Mouse (Mus musculus) natural killer cell, adult 2 months (primary cell): ENCODE results near the gene Fubp3.
A peak's percentile ranks its signal among the peaks of the same experiment; 100 is the strongest.
"Not testable (repeated sequence)": the region's sequence is repeated elsewhere in the genome, so short reads cannot be mapped to it uniquely, and the experiment has no call there.

Source experiments
- DNase-seq, 2 experiments: peaks; one replicate each; pipeline ENCODE4 v3.0.0; 2022; ENCODE audit warnings: low spot score in 2 of 2

Gene Fubp3

DNA sequence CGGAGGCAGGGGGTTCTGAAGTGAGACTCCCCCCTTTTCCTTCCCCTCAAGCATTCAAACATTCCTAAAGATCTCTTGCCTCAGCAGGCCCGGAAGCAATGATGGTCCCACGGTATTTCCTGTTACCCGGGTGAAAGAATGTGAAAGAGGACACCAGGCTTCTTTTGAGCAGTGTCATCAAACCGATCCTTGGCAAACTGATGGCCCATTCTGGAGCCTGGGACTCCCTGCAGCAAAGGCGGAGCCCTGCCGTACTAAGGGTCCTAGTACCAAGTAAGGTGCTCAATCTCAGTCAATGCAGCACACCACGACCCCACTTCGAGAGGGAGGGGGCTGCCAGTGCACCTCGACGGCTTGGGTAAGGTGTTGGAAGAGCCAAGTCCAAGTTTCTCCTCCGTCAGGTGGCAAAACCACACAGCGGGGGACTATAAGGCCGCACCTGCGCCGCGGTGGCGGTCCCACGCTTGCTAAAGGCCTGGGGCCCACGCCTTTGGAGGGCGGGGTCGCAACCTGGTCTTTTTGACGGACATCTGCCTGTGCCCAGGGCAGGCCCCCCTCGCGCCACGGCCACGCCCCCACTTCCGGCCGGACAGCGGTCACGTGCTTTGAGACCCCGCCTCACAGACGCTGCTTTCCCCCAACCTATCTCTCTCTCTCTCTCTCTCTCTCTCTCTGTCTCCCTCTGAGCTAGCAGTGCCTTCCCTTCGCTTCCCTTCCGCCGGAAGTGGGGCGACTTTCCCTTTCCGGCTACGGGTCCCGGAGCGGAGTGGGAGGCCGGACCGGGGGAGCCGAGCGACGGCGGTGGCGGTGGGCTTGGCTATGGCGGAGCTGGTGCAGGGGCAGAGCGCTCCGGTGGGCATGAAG is at the start of gene Fubp3:
Gene Fubp3, plus strand, starts transcription at position 601 of the 864 bp plus-strand sequence.
- DNase-seq, result peak; percentile 58 to 70

- no peak for DNase-seq
Observed at GRCm38 (mm10) chr2:31524641-31525040, 47.8 kb upstream of the Fubp3 start.

GRCm38 (mm10) chr2:31525778-31526177 is 46.7 kb upstream of the Fubp3 start:
- DNase-seq, result no peak

DNA sequence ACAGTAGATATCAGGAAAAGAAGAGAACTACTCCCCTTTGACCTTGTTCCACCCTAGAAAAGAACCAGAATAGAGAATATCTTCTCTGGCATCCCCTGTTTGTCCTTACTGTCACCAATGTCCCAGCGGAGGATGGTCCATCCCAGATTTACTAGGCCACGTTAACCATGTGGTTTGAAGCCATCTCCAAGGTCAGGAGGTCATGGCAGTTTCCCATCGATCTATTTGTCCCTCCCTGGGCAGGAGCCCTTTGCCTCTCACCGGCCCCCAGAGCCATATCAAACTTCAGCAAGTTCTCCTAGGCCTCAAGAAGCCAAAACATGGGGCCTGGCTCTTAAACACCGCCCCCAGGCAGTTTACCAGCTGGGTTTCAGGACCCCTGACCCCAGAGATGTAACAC is 42.2 kb upstream of the Fubp3 start:
- DNase-seq, result no peak

DNA sequence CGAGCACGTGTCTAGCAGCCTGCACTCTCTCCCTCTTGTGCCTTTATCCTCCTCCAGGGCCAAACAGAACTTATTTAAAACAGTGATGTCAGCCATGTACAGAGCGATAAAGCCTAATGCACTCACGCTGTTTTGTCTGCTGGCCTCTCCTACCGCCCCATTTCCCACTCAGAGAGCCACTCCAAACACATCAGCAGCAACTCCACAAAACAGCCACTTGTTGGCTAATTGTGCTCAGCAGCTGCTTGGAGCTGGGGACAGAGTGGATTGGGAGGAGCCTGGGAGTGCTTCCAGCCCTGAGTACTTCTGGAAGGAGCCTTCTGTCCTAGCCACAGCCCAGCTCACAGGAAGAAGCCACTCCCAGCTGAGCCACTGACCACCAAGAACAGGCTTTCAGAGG is 35.4 kb upstream of the Fubp3 start:
- no peak for DNase-seq

DNA sequence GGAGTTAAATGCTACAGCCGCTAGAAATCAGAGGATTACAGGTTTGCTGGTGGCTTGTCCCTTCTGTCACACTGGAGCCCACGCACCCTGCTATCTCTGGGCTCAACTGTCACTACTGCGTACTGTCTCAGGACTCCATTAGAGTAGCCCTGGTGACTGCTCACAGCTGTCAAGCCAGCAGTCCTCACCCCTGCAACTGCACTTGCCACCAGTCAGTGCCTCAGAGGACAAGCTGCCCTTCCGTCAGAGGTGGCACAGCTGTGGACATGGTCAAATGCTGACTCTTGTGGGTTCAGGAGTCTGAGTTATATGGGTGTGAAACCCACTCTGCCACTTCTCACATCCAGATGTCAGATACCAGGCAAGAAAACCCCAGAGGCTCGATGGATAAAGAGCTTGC is 33.7 kb upstream of the Fubp3 start:
- DNase-seq, result no peak

- DNase-seq, result no peak
Observed at GRCm38 (mm10) chr2:31541581-31541980, 30.9 kb upstream of the Fubp3 start.

DNA sequence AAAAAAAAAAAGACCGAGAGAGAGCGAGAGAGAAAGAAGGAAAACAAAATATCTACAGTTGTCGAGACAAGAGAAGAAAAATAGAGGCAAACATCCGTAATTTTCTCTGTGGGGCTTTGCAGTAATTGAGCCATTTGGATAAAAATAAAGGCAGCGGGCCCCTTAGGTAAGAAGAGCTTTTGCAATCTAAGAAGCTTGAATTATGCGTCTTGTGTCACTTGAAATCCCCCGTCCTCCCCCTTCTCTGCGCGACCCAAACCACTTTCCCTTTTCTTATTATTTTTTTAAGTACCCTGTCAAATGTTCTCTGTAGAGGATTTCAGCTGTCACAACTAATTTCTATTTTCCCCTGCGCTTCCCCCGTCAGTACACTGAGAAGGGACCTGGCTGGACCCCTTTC is 24.7 kb upstream of the Fubp3 start:
- no peak for DNase-seq

DNA sequence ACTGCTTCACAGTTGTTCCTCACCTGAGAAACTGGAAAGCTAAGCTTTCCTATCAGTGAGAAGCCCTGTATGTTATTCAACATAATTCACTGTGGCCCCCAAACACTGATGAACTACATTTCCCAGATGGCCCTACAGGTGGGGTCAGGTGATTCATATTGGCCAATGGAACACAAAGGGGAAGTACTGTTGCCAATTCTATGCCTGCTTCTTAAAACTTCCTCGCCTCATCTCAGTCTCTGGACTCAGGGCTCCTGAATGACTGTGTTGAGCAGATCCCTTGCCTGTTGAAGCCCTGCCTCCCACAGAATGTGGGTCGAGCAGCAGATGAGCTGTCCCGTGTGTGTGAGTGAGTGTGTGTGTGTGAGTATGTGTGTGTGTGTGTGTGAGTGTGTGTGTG is 21.9 kb upstream of the Fubp3 start:
- DNase-seq, result no peak

DNA sequence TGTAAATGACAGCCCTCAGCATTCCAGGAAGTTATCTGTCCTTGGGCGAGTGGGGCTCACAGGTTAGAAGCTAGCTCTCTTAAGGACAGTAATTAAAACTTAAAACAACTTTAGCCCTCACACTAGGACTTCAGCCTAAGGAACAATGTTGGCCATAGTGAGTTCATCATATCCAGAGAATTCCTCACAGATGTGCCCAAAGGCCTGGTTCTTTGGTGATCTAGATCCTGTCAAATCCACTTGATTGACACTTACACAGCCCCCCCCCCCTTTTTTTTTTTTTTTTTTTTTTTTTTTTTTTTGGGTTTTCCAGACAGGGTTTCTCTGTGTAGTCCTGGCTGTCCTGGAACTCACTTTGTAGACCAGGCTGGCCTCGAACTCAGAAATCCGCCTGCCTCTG is 21.1 kb upstream of the Fubp3 start:
- DNase-seq, result not testable (repeated sequence)

DNA sequence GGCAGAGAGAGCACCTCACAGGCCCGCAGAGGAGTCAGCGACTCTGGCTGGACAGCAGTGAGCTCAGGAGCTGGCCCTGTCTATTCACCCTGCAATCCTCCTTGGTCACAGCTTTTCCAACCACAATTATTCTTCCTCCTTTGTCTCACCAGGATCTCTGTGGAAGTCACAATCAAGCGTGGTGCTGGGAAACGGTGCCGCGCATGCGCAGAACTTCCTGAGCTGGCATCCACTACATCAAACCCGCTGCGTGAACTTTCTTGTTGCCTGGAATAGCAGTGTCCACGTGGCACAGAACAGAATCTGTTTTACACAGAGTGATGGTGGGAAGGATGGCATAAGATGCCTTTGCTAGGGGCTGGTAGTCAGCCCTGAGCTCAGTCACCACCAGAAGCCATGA is 20.5 kb upstream of the Fubp3 start:
- no peak for DNase-seq

GRCm38 (mm10) chr2:31554619-31555018 is 17.8 kb upstream of the Fubp3 start:
- DNase-seq, result no peak

DNA sequence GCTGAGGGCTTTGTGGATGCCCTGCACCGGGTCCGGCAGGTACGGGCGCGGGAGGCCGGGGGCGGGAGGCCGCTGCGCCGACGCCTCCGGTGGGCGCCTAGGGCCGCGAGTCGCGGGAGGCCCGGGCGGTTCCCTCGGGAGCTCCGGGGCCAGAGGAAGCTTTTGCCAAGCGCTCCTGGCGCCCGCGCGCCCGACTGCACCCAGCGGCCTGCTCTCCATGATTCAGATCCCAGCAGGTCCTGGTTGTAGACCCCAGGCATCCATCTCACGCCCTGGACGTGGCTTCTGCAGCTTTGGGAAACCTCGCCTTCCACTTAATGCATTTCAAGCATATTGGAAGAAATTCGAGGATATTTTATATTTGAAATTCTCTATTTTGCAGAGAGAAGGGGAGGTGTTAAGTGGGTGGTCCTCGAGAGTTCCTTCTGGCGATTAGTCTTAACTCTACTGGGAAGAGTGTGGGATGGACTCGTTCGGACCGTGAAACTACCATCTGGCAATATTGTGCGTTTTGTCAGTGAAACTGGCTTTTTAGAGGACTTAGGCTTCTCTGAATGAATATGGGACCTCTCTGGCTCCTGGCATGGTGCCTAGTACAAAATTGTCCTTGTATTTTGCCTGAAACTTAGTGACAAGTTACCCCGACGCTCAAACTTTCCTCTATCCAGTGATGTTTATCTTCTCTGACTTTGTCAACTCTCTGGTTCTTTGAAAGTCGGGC is 624 bp downstream of the Fubp3 start:
- DNase-seq, result no peak

- no peak for DNase-seq
Observed at GRCm38 (mm10) chr2:31581617-31582016, 9.2 kb downstream of the Fubp3 start.

DNA sequence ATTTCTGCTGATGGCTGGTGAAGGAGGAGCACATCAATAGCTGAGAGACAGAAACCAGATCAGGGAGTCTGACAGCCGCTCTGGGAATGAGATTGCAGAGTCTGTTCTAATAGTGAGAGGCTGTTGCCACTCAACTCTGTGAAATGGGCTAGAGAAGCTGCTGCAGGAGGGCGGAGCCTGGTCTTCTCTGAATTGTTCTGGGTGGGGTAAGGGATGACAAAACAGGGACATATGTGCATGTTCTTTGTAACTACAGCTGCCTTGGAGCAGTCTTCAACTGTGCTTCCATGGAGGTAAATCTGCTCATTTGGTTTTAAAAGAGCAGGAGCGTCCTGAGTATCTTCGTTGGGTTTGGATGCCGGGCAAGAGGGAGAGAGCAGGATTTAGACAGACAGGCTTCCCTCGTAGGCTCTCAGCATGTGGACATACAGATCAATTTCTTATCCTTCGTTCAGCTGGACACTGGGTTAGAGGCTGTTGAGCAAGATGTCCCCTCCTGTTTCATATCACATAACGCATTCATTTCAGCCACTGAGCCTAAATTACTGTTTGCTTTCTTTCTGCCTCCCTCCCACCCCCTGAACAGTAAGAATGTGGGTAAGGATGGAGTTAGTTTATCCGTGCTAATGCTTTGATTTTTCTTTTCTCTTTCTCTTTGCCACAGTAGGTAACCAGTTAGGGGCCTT is 19.5 kb downstream of the Fubp3 start:
- no peak for DNase-seq

- DNase-seq, result no peak
Observed at GRCm38 (mm10) chr2:31607555-31607954, 35.1 kb downstream of the Fubp3 start.

DNA sequence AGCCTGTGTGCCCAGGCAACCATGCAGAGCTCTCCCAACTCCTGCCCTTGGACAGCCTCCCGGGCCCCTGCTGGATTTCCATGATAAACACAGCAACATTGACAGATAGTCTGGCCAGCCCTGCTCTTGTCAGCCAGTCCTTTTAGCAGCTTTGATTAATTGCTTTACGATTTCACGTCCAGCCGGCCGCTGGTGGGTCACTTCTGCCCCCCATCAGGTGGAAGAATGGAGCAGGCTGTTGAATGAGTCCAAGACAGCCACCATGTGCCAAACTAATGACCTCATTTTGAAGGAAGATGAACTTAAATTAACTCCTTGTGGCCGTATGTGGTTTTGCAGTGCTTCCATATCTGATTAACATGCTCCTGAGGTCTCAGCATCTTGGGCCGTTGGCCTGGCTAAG is 37.4 kb downstream of the Fubp3 start:
- no peak for DNase-seq

- DNase-seq, result no peak
Observed at GRCm38 (mm10) chr2:31610922-31611321, 38.5 kb downstream of the Fubp3 start.

GRCm38 (mm10) chr2:31611400-31611799 is 38.9 kb downstream of the Fubp3 start:
- no peak for DNase-seq

DNA sequence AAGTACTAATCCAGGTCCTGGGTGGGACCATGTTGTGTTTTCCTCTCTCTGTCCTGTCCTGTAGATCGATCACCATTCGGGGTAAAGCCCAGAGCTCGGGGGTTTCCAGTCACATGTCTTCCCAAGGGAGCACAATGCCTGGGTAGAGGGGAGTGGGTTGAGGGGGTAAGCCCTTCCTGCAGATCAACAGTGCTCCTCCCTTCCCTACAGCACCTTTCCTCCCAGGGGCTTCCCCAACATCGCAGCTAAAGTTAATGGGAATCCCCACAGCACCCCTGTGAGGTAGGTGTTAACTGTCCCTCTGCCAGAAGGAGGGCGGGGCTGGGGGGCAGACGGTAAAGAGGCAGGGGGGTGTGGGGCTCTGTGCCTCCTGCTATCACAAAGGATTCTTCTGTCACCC is 40.2 kb downstream of the Fubp3 start:
- DNase-seq, result no peak

DNA sequence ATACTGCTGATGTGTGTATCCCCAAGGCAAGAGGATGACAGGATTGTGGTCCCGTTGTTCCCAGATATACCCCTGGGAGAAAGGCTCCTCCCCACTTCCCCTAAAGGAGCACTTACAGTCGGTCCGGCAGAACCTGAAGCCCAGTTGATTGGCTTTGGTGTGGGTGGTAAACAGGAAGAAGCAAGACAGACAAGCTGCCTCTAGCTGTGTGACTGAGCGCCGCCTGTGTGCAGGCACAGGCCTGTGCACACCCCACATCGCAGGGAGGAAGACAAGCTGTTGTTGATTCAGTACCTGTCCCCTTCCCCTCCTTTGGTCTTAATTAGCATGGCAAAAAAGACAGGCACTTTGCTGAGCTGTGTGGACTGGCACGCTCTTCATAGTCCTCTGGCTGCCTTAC is 41.3 kb downstream of the Fubp3 start:
- DNase-seq, result no peak

GRCm38 (mm10) chr2:31618484-31619161 is 46.2 kb downstream of the Fubp3 start:
- DNase-seq, result no peak
